ENCODE assay signal across 16 mouse cellular contexts in the genomic region with DNA sequence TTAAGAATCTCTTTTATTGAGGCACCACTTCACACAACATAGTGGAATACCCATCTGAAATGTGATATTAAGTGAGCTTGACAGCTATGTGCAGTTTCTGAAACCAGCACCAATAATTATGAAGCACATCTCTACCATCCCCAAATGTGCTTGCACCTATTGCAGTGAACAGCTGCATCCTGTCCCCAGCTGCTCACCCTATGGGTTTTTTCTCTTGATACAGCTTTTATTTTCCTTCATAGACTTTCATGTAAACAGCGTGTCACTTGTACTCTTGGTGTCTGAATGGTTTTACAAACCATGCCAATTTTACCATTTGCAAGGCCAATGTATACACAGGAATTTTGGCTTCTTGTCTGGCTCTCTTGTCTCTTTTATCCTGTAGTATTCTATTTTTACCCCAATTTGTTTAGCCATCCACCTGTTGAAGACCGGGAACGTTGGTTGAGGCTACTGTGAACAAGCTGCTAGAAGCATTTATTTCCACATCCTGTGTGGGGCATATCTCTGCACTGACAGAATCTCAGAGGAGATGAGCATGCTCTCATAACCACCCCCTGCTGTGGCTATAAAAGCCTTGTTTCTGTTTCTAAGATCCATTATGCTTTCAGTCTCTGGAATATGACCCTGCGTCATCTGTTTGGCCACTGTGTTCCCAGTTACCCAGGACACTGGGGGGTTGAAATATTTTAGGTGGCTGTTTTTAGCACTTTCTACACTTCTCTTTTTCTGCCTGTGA.
A peak's percentile ranks its signal among the peaks of the same experiment; 100 is the strongest.
DNase-seq lines count a peak whose midpoint lies in the region; ATAC-seq and TF ChIP-seq lines count a peak whose summit lies in the region.
"Had no signal": no experiment of that assay in that cellular context is flagged by ENCODE, and none has a peak within 500 bp of the region (broad histone marks: within the 10 kb centered on the region; RNA-seq: fewer than 3 reads in every experiment).

No protein-coding gene starts in this region.

- H3K9ac ChIP-seq in heart, embryonic 12.5 days = no peak overlapping the region
- H3K9ac ChIP-seq in midbrain, postnatal 0 days (replicated peaks; ENCODE audit: low read length, poor library complexity, severe bottlenecking) = no peak overlapping the region
- no peak overlapping the region for H3K9ac ChIP-seq in midbrain, embryonic 16.5 days (ENCODE audit: low read depth, low read length)
- H3K9ac ChIP-seq in liver, embryonic 11.5 days (ENCODE audit: low read depth, low read length) = no peak overlapping the region
- H3K9ac ChIP-seq: hindbrain, embryonic 14.5 days; neural tube, embryonic 13.5 days had no signal

- no peak for ATAC-seq in heart, embryonic 12.5 days (ENCODE audit: insufficient number of reproducible peaks, low FRiP score)
- no peak for ATAC-seq in midbrain, postnatal 0 days (ENCODE audit: low FRiP score)
- no peak for ATAC-seq in midbrain, embryonic 16.5 days
- ATAC-seq in CD4-positive, CD25-positive, alpha-beta regulatory T cell, adult 4 months = no peak
- no peak for ATAC-seq in liver, embryonic 11.5 days (replicated peaks; ENCODE audit: low FRiP score)
- ATAC-seq: activated CD4-positive, CD25-positive, alpha-beta regulatory T cell, adult 4 months; intestine, embryonic 16.5 days had no signal

- H3K36me3 ChIP-seq in heart, embryonic 12.5 days = no peaks in the 10 kb centered on the region
- no peaks in the 10 kb centered on the region for H3K36me3 ChIP-seq in midbrain, postnatal 0 days (ENCODE audit: insufficient read depth, low read length)
- H3K36me3 ChIP-seq in midbrain, embryonic 16.5 days (ENCODE audit: control insufficient read depth, insufficient read depth, low read length) = no peaks in the 10 kb centered on the region
- H3K36me3 ChIP-seq in liver, embryonic 11.5 days (ENCODE audit: control insufficient read depth, insufficient read depth, low read length) = no peaks in the 10 kb centered on the region
- H3K36me3 ChIP-seq: forebrain, embryonic 10.5 days; neural tube, embryonic 13.5 days had no signal

- no peak overlapping the region for H3K27ac ChIP-seq in heart, embryonic 12.5 days (ENCODE audit: poor library complexity, severe bottlenecking)
- H3K27ac ChIP-seq in midbrain, postnatal 0 days (ENCODE audit: low read depth, low read length) = no peak overlapping the region
- no peak overlapping the region for H3K27ac ChIP-seq in midbrain, embryonic 16.5 days (ENCODE audit: low read length)
- H3K27ac ChIP-seq in liver, embryonic 11.5 days (ENCODE audit: low read depth, low read length) = no peak overlapping the region
- H3K27ac ChIP-seq: forebrain, embryonic 10.5 days; hindbrain, embryonic 14.5 days; neural tube, embryonic 13.5 days had no signal

- H3K4me3 ChIP-seq in heart, embryonic 12.5 days = no peak overlapping the region
- H3K4me3 ChIP-seq in midbrain, postnatal 0 days (ENCODE audit: low read depth, low read length) = no peak overlapping the region
- no peak overlapping the region for H3K4me3 ChIP-seq in midbrain, embryonic 16.5 days (ENCODE audit: low read depth, low read length)
- H3K4me3 ChIP-seq in liver, embryonic 11.5 days (ENCODE audit: low read depth, low read length) = no peak overlapping the region
- H3K4me3 ChIP-seq: forebrain, embryonic 10.5 days; neural tube, embryonic 13.5 days had no signal

- DNase-seq in heart, adult 8-10 months (ENCODE audit: low spot score) = peak; percentile 27
- DNase-seq in midbrain, postnatal 0 days (ENCODE audit: low spot score) = peak; percentile 6
- peak; percentile 55 for DNase-seq in retina, postnatal 1 day
- DNase-seq in liver, embryonic 11.5 days (ENCODE audit: low spot score) = no peak
- no peak for DNase-seq in frontal cortex, postnatal 10 days (ENCODE audit: low spot score in 2 of 2)
- DNase-seq: adrenal gland, postnatal 36 days; cerebellum, postnatal 14 days; kidney, postnatal 10 days had no signal

- H3K4me1 ChIP-seq in heart, embryonic 12.5 days (replicated peaks) = peaks cover 5% of the 10 kb centered on the region; the same call in 1 of the 2 replicates
- no peaks in the 10 kb centered on the region; the same call in 1 of the 2 replicates for H3K4me1 ChIP-seq in midbrain, postnatal 0 days (ENCODE audit: insufficient read depth, low read length)
- H3K4me1 ChIP-seq in midbrain, embryonic 16.5 days (ENCODE audit: control insufficient read depth, insufficient read depth, low read length) = no peaks in the 10 kb centered on the region
- H3K4me1 ChIP-seq in liver, embryonic 11.5 days (replicated peaks; ENCODE audit: control insufficient read depth, insufficient read depth, low read length) = no peaks in the 10 kb centered on the region
- H3K4me1 ChIP-seq: forebrain, embryonic 10.5 days; neural tube, embryonic 13.5 days had no signal

- H3K9me3 ChIP-seq in heart, embryonic 12.5 days (replicated peaks) = no peaks in the 10 kb centered on the region
- H3K9me3 ChIP-seq in midbrain, postnatal 0 days (ENCODE audit: low read length) = no peaks in the 10 kb centered on the region
- H3K9me3 ChIP-seq in midbrain, embryonic 16.5 days (replicated peaks; ENCODE audit: control insufficient read depth, low read length, poor library complexity, severe bottlenecking) = no peaks in the 10 kb centered on the region
- no peaks in the 10 kb centered on the region for H3K9me3 ChIP-seq in liver, embryonic 11.5 days (ENCODE audit: control insufficient read depth, low read length)
- H3K9me3 ChIP-seq: forebrain, embryonic 10.5 days; neural tube, embryonic 13.5 days had no signal

- TF ChIP-seq CTCF in midbrain, postnatal 0 days (IDR thresholded peaks at IDR 0.05) = no peak

- no peak overlapping the region for H3K4me2 ChIP-seq in heart, embryonic 12.5 days
- H3K4me2 ChIP-seq in midbrain, postnatal 0 days (ENCODE audit: low read depth, low read length, poor library complexity, severe bottlenecking) = no peak overlapping the region
- no peak overlapping the region for H3K4me2 ChIP-seq in midbrain, embryonic 16.5 days (ENCODE audit: low read length)
- H3K4me2 ChIP-seq in liver, embryonic 11.5 days = no peak overlapping the region
- H3K4me2 ChIP-seq: hindbrain, embryonic 14.5 days; neural tube, embryonic 13.5 days had no signal

- WGBS in heart, embryonic 12.5 days = 67% methylated on average over 4 of the region's 4 CpGs
- whole genome bisulfite sequencing in midbrain, postnatal 0 days = 83% methylated on average over 4 of the region's 4 CpGs
- WGBS in midbrain, embryonic 16.5 days = 83% methylated on average over 4 of the region's 4 CpGs
- 80% methylated on average over 4 of the region's 4 CpGs for WGBS in liver, embryonic 11.5 days

- H3K27me3 ChIP-seq in heart, embryonic 12.5 days (replicated peaks) = no peaks in the 10 kb centered on the region
- no peaks in the 10 kb centered on the region for H3K27me3 ChIP-seq in midbrain, postnatal 0 days (ENCODE audit: insufficient read depth, low read length)
- H3K27me3 ChIP-seq in midbrain, embryonic 16.5 days (ENCODE audit: control insufficient read depth, insufficient read depth, low read depth, low read length) = no peaks in the 10 kb centered on the region
- no peaks in the 10 kb centered on the region for H3K27me3 ChIP-seq in liver, embryonic 11.5 days (replicated peaks; ENCODE audit: control insufficient read depth, insufficient read depth, low read length)
- H3K27me3 ChIP-seq: neural tube, embryonic 13.5 days had no signal

Comparison
In these comparisons a context has a peak if more than half of its experiments do, and no peak if none do; other contexts are left out.
1. DNase-seq: peak in heart, adult 8-10 months (single experiment), midbrain, postnatal 0 days (single experiment) and retina, postnatal 1 day (single experiment); none in liver, embryonic 11.5 days (single experiment) and frontal cortex, postnatal 10 days (0 of 2).